Mouse (Mus musculus): ENCODE measurements around the gene Habp4. TPM values are rescaled to one million over a fixed set of nuclear protein-coding genes. Genes with fewer than 3 reads are reported as not detected.

Gene Habp4
- 20.2 and 24.2 TPM in 2 replicates for polyA plus RNA-seq (2016; fragmentation: Nextera tagmentation; extraction: Ambion mirVana)

- Histone ChIP-seq H3K27me3 (ENCODE audit: insufficient read depth, poor library complexity, severe bottlenecking) (peaks cover 36% of the 10 kb centered on the region), H3K9me3 (peaks cover 4% of the 10 kb centered on the region; the same call in 1 of the 2 replicates), H3K4me3 (peak within 1 kb of the TSS; percentile 86), H3K36me3 (0 out of 2 replicates have a peak, but pooled peaks cover 6% of the 10 kb centered on the region), H3K27ac (peak within 1 kb of the TSS; percentile 90), H3K4me1 (replicated peaks) (peaks cover 21% of the 10 kb centered on the region)
- under 1% methylated on average over 31 of the region's 31 CpGs for WGBS
- DNase-seq (ENCODE audit: low spot score), result peak; percentile 99
Measured at GRCm38 (mm10) chr13:64161548-64161915, at the start of gene Habp4. Habp4 (plus strand) TSS chr13:64161824.

DNA sequence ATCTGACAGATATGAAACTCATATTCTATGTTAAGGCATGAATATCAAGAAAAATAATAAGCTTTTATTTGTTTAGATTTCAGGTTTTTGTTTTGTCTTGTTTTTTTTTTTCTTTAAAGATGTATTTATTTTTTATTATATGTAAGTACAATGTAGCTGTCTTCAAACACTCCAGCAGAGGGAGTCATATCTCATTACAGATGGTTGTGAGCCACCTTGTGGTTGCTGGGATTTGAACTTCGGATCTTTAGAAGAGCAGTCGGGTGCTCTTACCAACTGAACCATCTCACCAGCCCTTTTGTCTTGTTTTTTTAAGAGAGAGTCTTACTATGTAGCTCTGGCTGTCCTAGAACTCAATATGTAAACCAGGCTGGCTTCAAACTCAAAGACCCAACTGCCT is 44.2 kb upstream of the Habp4 start:
- Histone ChIP-seq H3K9me3 (no peaks in the 10 kb centered on the region), H3K36me3 (no peaks in the 10 kb centered on the region), H3K4me1 (replicated peaks) (0 out of 2 replicates have a peak, but pooled peaks cover 1% of the 10 kb centered on the region), H3K27me3 (ENCODE audit: insufficient read depth, poor library complexity, severe bottlenecking) (no peaks in the 10 kb centered on the region), H3K27ac (no peak overlapping the region), H3K4me3 (no peak overlapping the region)
- 61% methylated on average over 2 of the region's 2 CpGs for WGBS
- DNase-seq (ENCODE audit: low spot score), result no peak

DNA sequence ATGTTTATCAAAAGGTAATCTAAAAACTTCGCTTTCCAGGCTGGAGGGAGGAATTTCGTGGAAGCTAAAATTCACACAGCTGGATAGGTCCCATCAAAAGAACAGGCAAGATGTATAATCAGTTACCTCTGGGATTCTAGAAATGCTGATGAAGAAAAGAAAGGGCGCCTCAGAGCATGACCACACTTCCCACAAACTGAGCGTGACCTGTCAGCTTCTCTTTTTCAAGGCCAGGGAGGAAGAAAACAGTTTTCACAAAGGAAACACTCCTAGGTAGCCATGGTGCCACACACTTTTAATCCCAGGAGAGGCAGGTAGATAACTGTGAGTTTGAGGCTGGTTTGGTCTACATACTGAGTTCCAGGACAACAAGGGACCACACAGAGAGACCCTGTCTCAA is 40.9 kb upstream of the Habp4 start:
- no peak overlapping the region for H3K27ac ChIP-seq
- H3K4me1 ChIP-seq (replicated peaks), result peaks cover 2% of the 10 kb centered on the region
- no peaks in the 10 kb centered on the region for H3K27me3 ChIP-seq (ENCODE audit: insufficient read depth, poor library complexity, severe bottlenecking)
- 54% methylated on average over 4 of the region's 4 CpGs for WGBS
- DNase-seq (ENCODE audit: low spot score), result no peak
- H3K9me3 ChIP-seq, result no peaks in the 10 kb centered on the region
- no peaks in the 10 kb centered on the region for H3K36me3 ChIP-seq
- H3K4me3 ChIP-seq, result no peak overlapping the region

DNA sequence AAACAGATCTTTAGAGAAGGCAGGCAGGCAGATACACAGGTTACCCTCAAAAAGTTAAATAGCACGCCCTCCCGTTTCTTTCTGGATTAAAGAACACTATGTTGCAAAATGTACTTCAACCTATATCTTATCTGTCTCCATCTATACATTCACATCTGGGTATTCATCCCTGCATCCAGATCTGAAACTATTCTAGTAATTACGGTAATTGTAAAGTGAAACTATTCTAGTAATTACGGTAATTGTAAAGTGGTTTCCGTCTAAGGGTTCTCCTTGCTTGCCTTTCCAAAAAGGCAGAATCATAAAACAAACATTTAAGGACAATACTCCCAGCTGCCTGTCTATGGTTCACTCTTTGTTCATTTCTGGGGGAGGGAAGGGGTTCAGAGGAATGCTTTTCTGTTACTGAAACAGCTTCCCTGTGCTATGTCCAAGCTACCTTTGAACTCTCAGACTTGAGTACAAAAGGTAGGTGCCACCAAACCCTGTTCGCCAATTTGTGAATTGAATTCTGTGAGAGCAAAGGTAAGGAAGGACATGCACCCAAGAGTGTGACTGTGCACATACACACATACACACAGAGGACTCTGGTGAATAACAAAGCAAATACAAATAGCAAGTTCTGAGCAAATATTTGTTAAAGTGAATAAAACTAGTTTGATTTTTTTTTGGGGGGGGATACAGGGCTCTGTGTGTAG is 38.0 kb upstream of the Habp4 start:
- no peak for DNase-seq (ENCODE audit: low spot score)
- Histone ChIP-seq H3K27me3 (ENCODE audit: insufficient read depth, poor library complexity, severe bottlenecking) (no peaks in the 10 kb centered on the region), H3K4me1 (replicated peaks) (peaks cover 14% of the 10 kb centered on the region), H3K9me3 (no peaks in the 10 kb centered on the region), H3K36me3 (no peaks in the 10 kb centered on the region), H3K4me3 (no peak overlapping the region), H3K27ac (no peak overlapping the region)
- WGBS, result 28% methylated on average over 6 of the region's 6 CpGs

GRCm38 (mm10) chr13:64124886-64125285 is 36.7 kb upstream of the Habp4 start:
- no peaks in the 10 kb centered on the region for H3K27me3 ChIP-seq (ENCODE audit: insufficient read depth, poor library complexity, severe bottlenecking)
- H3K27ac ChIP-seq, result no peak overlapping the region
- H3K4me3 ChIP-seq, result no peak overlapping the region
- DNase-seq (ENCODE audit: low spot score), result no peak
- 84% methylated on average over 6 of the region's 6 CpGs for WGBS
- no peaks in the 10 kb centered on the region for H3K9me3 ChIP-seq
- peaks cover 24% of the 10 kb centered on the region for H3K4me1 ChIP-seq (replicated peaks)
- H3K36me3 ChIP-seq, result no peaks in the 10 kb centered on the region

GRCm38 (mm10) chr13:64126316-64126715 is 35.3 kb upstream of the Habp4 start:
- 65% methylated on average over 4 of the region's 4 CpGs for WGBS
- H3K4me1 ChIP-seq (replicated peaks), result peaks cover 24% of the 10 kb centered on the region
- no peak overlapping the region for H3K27ac ChIP-seq
- DNase-seq (ENCODE audit: low spot score), result no peak
- no peak overlapping the region for H3K4me3 ChIP-seq
- H3K36me3 ChIP-seq, result 0 out of 2 replicates have a peak, but pooled peaks cover 5% of the 10 kb centered on the region
- no peaks in the 10 kb centered on the region for H3K9me3 ChIP-seq
- no peaks in the 10 kb centered on the region for H3K27me3 ChIP-seq (ENCODE audit: insufficient read depth, poor library complexity, severe bottlenecking)

GRCm38 (mm10) chr13:64128858-64129615 is 32.6 kb upstream of the Habp4 start, which contains the start of gene Slc35d2:
Slc35d2 (minus strand) TSS chr13:64129368.
- WGBS, result 9% methylated on average over 44 of the region's 44 CpGs
- H3K27ac ChIP-seq, result peak within 1 kb of the TSS; percentile 87
- peaks cover 24% of the 10 kb centered on the region for H3K4me1 ChIP-seq (replicated peaks)
- H3K4me3 ChIP-seq, result peak within 1 kb of the TSS; percentile 62
- DNase-seq (ENCODE audit: low spot score), result peak; percentile 40
- H3K9me3 ChIP-seq, result no peaks in the 10 kb centered on the region
- no peaks in the 10 kb centered on the region for H3K27me3 ChIP-seq (ENCODE audit: insufficient read depth, poor library complexity, severe bottlenecking)
- peaks cover 28% of the 10 kb centered on the region for H3K36me3 ChIP-seq

DNA sequence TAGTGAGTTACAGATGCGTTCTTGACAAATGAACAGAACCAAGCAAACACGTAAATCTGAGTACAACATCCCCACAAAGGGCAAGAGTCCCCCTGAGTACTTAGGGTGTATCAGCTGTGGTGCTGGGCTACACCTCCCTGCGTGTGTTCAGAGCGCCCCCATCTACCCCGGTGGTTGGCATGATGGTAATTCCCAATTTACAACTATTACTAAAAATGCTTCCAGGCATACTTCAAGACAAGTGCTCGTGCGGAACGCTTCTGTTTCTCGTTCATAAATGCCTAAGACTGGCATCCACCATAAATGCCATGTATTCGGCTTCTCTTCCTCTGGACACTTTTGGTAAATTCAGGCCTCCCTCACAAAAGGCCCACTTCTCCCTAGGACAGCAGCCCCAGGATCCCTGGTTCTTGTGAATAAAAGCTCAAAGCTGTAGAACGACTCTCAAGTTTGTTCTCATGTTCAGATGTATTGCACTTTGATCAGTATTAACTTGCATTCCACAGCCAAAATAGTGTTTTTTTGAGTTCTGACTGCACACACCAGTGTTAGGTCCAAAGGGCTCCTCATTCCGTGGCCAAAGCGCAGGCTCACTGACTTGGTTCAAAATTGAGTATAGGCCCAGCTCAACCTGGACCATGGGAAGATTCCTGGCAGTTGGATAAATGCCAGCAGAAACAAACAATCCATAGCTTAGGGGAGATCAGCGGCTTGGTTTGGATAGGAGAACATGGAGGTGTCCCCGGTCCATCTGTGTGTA is 31.8 kb upstream of the Habp4 start:
- H3K27me3 ChIP-seq (ENCODE audit: insufficient read depth, poor library complexity, severe bottlenecking), result no peaks in the 10 kb centered on the region
- H3K9me3 ChIP-seq, result no peaks in the 10 kb centered on the region
- H3K27ac ChIP-seq, result peak overlapping the region; percentile 87
- peak; percentile 38 for DNase-seq (ENCODE audit: low spot score)
- H3K36me3 ChIP-seq, result peaks cover 36% of the 10 kb centered on the region
- WGBS, result 47% methylated on average over 15 of the region's 15 CpGs
- H3K4me1 ChIP-seq (replicated peaks), result peaks cover 24% of the 10 kb centered on the region
- peak overlapping the region; percentile 62 for H3K4me3 ChIP-seq

DNA sequence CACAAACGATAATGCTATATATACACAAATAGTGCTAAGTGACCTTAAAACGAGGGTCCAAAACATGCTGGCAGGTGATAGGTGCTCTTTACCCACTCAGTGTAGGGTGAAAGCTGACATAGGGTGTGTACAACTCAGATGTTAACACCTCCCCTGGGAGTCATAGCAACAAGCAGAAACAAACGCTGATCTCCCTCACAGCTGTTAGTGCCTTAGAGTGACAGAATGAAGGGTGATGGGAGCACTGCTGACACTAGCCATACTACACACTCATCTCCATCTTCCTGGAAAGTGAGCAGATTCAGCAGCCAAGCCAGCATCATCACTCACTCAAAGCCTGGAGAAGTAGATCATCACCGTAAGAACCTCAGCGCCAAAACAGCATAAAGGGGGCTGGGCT is 11.5 kb upstream of the Habp4 start:
- Histone ChIP-seq H3K9me3 (no peaks in the 10 kb centered on the region), H3K27ac (no peak overlapping the region), H3K27me3 (ENCODE audit: insufficient read depth, poor library complexity, severe bottlenecking) (no peaks in the 10 kb centered on the region), H3K36me3 (peaks cover under 1% of the 10 kb centered on the region; the same call in 1 of the 2 replicates), H3K4me1 (replicated peaks) (peaks cover 52% of the 10 kb centered on the region), H3K4me3 (peak overlapping the region; percentile 95)
- DNase-seq (ENCODE audit: low spot score), result no peak
- 79% methylated on average over 5 of the region's 5 CpGs for WGBS

DNA sequence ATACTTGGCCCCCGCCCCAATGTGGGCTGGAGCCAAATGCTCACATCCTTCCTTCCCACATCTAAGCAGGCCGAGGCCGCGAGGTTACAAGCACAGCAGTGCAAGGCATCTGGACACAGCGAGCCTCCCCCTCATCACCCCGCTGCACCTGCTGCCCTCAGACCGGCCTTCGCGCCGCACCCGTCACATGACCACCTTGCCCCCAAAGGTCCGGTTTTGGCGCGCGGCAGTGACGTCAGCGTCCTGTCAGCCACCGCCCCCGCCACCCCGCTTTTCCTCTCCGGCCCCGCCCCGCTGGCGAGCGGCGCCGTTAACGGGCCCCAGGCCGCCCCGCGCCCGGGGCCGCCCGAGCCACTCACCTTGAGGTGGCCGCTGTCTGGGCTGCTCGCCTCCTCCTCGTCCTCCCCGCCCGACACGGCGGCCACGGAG is 9.4 kb upstream of the Habp4 start:
- H3K4me3 ChIP-seq, result peak overlapping the region; percentile 95
- no peaks in the 10 kb centered on the region for H3K27me3 ChIP-seq (ENCODE audit: insufficient read depth, poor library complexity, severe bottlenecking)
- WGBS, result under 1% methylated on average over 42 of the region's 42 CpGs
- H3K36me3 ChIP-seq, result no peaks in the 10 kb centered on the region; the same call in 1 of the 2 replicates
- DNase-seq (ENCODE audit: low spot score), result peak; percentile 89
- H3K27ac ChIP-seq, result peak overlapping the region; percentile 94
- H3K4me1 ChIP-seq (replicated peaks), result peaks cover 58% of the 10 kb centered on the region
- H3K9me3 ChIP-seq, result no peaks in the 10 kb centered on the region

- DNase-seq (ENCODE audit: low spot score), result no peak
- Histone ChIP-seq H3K27ac (peak overlapping the region; percentile 94), H3K4me3 (peak overlapping the region; percentile 95), H3K36me3 (no peaks in the 10 kb centered on the region; the same call in 1 of the 2 replicates), H3K27me3 (ENCODE audit: insufficient read depth, poor library complexity, severe bottlenecking) (no peaks in the 10 kb centered on the region), H3K9me3 (no peaks in the 10 kb centered on the region), H3K4me1 (replicated peaks) (peaks cover 58% of the 10 kb centered on the region)
- WGBS, result under 1% methylated on average over 61 of the region's 61 CpGs
Measured at GRCm38 (mm10) chr13:64152671-64153082, 8.9 kb upstream of the Habp4 start.

DNA sequence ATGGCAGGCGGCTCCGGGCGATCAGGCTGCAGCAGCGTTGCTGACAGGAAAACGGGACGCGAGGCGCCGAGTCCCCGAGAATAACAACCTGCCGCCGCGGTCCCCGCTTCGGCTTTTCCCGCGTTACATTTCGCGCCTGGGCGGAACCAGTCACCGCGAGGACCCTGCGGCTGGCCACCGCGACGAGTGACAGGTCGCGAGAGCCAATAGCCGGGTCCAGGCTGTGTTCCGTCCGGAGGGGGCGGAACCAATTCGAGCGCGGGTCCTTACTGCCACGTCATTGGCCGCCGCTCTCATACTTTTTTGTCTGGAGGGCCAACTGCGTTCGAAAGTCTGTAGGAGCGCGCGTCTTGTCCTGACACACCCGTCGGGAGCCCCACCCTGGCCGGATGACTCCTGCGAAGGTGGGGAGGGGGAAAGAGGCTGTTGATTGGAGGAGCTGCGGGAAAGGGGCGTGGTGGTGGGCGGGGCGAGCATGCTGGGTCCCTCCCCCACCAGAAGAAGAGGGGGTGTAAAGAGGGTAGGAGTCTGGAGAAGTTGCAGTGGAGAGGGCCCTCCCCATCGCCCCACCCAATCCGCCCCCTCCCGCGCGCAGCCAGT is 8.4 kb upstream of the Habp4 start, which contains the start of gene Zfp367:
Zfp367 (minus strand) TSS at position 120 of the 600 bp plus-strand sequence.
- Histone ChIP-seq H3K9me3 (no peaks in the 10 kb centered on the region), H3K27me3 (ENCODE audit: insufficient read depth, poor library complexity, severe bottlenecking) (no peaks in the 10 kb centered on the region), H3K4me1 (replicated peaks) (peaks cover 58% of the 10 kb centered on the region), H3K27ac (peak within 1 kb of the TSS; percentile 94), H3K4me3 (peak within 1 kb of the TSS; percentile 95), H3K36me3 (no peaks in the 10 kb centered on the region; the same call in 1 of the 2 replicates)
- peak; percentile 99 for DNase-seq (ENCODE audit: low spot score)
- under 1% methylated on average over 56 of the region's 56 CpGs for WGBS
